Mouse (Mus musculus): ENCODE data around the gene Tpp1. TPM values are rescaled to one million over a fixed set of nuclear protein-coding genes. Genes with fewer than 3 reads are reported as not detected.

The Tpp1 gene
- polyA plus RNA-seq (2014; fragmentation: Nextera tagmentation; extraction: Ambion mirVana) = 39.2 and 52.7 TPM in 2 replicates

GRCm38 (mm10) chr7:105751491-105752433 is at the start of gene Tpp1:
TSS of gene Tpp1 (minus strand) at chr7:105752235.
- WGBS = 25% methylated on average over 20 of the region's 20 CpGs
- Histone ChIP-seq H3K4me1 (ENCODE audit: control insufficient read depth, insufficient read depth, low read length) (0 out of 2 replicates have a peak, but pooled peaks cover 12% of the 10 kb centered on the region), H3K9ac (replicated peaks; ENCODE audit: low read depth, low read length) (peak within 1 kb of the TSS; percentile 44; the same call in 1 of the 2 replicates), H3K27ac (ENCODE audit: low read depth, low read length) (peak within 1 kb of the TSS; percentile 45; the same call in 1 of the 2 replicates), H3K4me3 (ENCODE audit: low read depth, low read length) (peak within 1 kb of the TSS; percentile 42), H3K27me3 (ENCODE audit: control insufficient read depth, insufficient read depth, low read length) (no peaks in the 10 kb centered on the region), H3K36me3 (ENCODE audit: control insufficient read depth, insufficient read depth, low read length) (peaks cover 46% of the 10 kb centered on the region), H3K4me2 (ENCODE audit: low read depth, low read length) (peak within 1 kb of the TSS; percentile 58), H3K9me3 (ENCODE audit: control insufficient read depth, low read length) (no peaks in the 10 kb centered on the region)
- ATAC-seq (ENCODE audit: low read depth) = peak; percentile 92

GRCm38 (mm10) chr7:105796972-105797371 is 44.9 kb upstream of the Tpp1 start:
- 92% methylated on average over 3 of the region's 3 CpGs for WGBS

GRCm38 (mm10) chr7:105795759-105796366 is 43.8 kb upstream of the Tpp1 start:
- no peak overlapping the region for H3K9ac ChIP-seq (replicated peaks; ENCODE audit: low read depth, low read length)
- 16% methylated on average over 7 of the region's 7 CpGs for WGBS
- no peaks in the 10 kb centered on the region for H3K27me3 ChIP-seq (ENCODE audit: control insufficient read depth, insufficient read depth, low read length)
- peak; percentile 15; the same call in 1 of the 2 replicates for ATAC-seq (ENCODE audit: low read depth)
- no peaks in the 10 kb centered on the region for H3K9me3 ChIP-seq (ENCODE audit: control insufficient read depth, low read length)
- no peaks in the 10 kb centered on the region for H3K4me1 ChIP-seq (ENCODE audit: control insufficient read depth, insufficient read depth, low read length)
- H3K4me3 ChIP-seq (ENCODE audit: low read depth, low read length) = no peak overlapping the region
- no peaks in the 10 kb centered on the region for H3K36me3 ChIP-seq (ENCODE audit: control insufficient read depth, insufficient read depth, low read length)
- no peak overlapping the region for H3K27ac ChIP-seq (ENCODE audit: low read depth, low read length)
- H3K4me2 ChIP-seq (ENCODE audit: low read depth, low read length) = no peak overlapping the region

More at GRCm38 (mm10) chr7:105796972-105797371, 44.9 kb upstream of the Tpp1 start:
- ATAC-seq (ENCODE audit: low read depth) = no peak
- Histone ChIP-seq H3K4me2 (ENCODE audit: low read depth, low read length) (no peak overlapping the region), H3K36me3 (ENCODE audit: control insufficient read depth, insufficient read depth, low read length) (no peaks in the 10 kb centered on the region), H3K4me3 (ENCODE audit: low read depth, low read length) (no peak overlapping the region), H3K27ac (ENCODE audit: low read depth, low read length) (no peak overlapping the region), H3K9ac (replicated peaks; ENCODE audit: low read depth, low read length) (no peak overlapping the region), H3K4me1 (ENCODE audit: control insufficient read depth, insufficient read depth, low read length) (no peaks in the 10 kb centered on the region), H3K27me3 (ENCODE audit: control insufficient read depth, insufficient read depth, low read length) (no peaks in the 10 kb centered on the region), H3K9me3 (ENCODE audit: control insufficient read depth, low read length) (no peaks in the 10 kb centered on the region)

DNA sequence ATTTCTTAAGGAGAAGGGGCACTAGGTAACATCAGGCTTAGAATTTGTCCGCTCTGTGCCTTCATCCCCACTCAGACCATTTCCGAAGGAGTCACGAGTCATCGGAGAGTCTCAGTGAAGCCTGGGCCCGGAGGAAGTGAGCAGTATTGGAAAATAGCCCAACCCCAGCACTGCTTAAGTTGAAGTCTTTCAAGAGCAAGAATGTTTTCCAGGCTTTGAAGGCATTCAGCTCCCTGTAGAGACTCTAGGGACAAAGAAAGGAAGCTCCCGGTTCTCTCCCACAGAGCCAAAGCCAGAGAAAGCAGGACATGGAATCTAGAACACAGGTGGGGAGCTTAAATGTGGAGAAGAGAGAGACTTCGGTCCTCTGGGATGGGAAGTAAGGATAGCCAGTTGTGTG is 41.7 kb upstream of the Tpp1 start:
- ATAC-seq (ENCODE audit: low read depth) = no peak
- no peak overlapping the region for H3K27ac ChIP-seq (ENCODE audit: low read depth, low read length)
- H3K4me1 ChIP-seq (ENCODE audit: control insufficient read depth, insufficient read depth, low read length) = peaks cover 3% of the 10 kb centered on the region
- no peak overlapping the region for H3K4me2 ChIP-seq (ENCODE audit: low read depth, low read length)
- no peak overlapping the region for H3K9ac ChIP-seq (replicated peaks; ENCODE audit: low read depth, low read length)
- no peak overlapping the region for H3K4me3 ChIP-seq (ENCODE audit: low read depth, low read length)
- WGBS = 84% methylated on average over 7 of the region's 7 CpGs
- H3K9me3 ChIP-seq (ENCODE audit: control insufficient read depth, low read length) = no peaks in the 10 kb centered on the region
- H3K36me3 ChIP-seq (ENCODE audit: control insufficient read depth, insufficient read depth, low read length) = no peaks in the 10 kb centered on the region
- H3K27me3 ChIP-seq (ENCODE audit: control insufficient read depth, insufficient read depth, low read length) = no peaks in the 10 kb centered on the region

DNA sequence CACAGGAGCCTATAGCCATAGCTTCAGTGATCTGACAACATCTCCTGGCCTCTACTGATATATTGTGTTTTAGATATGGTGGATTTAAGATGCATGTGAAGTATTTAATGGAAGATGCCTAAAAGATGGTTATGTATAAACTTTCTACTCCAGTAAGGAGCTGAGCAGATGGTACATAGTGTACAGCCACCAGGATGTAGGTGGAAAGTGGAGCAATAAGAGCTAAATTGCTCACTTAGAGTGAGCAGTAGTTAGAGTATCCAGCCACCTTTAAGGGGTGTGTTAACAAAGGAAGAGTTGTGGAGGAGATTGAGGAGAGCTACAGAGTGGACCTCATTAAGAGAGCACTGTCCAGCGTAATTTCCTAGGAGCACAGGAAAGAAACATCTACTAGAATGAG is 39.1 kb upstream of the Tpp1 start:
- ATAC-seq (ENCODE audit: low read depth) = no peak
- 90% methylated on average over 1 of the region's 1 CpGs for WGBS

DNA sequence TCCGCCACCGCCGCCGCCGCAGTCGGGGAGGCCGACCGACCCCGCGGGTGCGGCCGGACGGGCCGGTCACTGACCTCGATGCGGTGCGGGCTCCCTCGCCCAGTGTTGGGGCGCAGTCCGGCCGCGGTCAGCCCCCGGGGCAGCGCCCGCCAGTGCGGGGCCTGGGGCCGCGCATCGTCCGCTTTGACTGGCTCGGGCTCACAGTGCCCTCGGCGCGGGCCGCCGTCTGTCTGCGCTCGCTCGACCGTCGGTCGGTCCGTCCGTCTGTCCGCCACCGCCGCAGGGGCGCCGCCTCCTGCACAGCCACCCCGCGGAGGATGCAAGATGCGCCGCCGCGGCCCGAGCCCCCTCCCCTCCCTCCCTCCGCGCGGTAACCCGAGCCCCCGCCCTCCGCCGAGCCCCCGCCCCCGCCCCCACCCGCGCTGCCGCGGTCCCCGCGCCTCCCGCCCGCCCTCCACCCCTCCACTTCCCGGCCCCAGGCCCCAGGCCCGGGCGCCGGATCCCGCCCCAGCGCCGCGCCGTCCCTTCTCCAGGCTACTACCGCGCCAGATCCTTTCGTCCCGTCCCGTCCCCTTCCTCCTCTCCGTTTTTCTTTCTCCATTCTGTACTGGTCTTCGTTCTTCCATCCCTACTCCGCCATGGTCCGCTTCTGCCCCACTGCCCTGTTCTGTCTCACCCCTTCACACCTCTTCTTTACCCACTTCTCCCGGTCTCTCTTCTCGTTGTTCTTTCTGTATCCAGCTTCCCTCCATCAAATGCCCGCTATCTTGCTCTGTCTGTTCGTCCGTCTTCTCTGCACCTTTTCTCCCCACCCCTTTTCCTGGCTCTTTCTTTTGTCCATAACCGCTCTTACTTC is 35.5 kb upstream of the Tpp1 start, which contains the start of gene Dchs1:
Gene Dchs1 (minus strand): TSS at position 370 of the 856 bp plus-strand sequence.
- Histone ChIP-seq H3K27ac (ENCODE audit: low read depth, low read length) (peak within 1 kb of the TSS; percentile 98), H3K4me3 (ENCODE audit: low read depth, low read length) (peak within 1 kb of the TSS; percentile 93), H3K4me1 (ENCODE audit: control insufficient read depth, insufficient read depth, low read length) (peaks cover 35% of the 10 kb centered on the region), H3K9ac (replicated peaks; ENCODE audit: low read depth, low read length) (peak within 1 kb of the TSS; percentile 100), H3K4me2 (ENCODE audit: low read depth, low read length) (peak within 1 kb of the TSS; percentile 70), H3K9me3 (ENCODE audit: control insufficient read depth, low read length) (no peaks in the 10 kb centered on the region), H3K36me3 (ENCODE audit: control insufficient read depth, insufficient read depth, low read length) (peaks cover 7% of the 10 kb centered on the region), H3K27me3 (ENCODE audit: control insufficient read depth, insufficient read depth, low read length) (no peaks in the 10 kb centered on the region)
- under 1% methylated on average over 32 of the region's 97 CpGs for WGBS
- peak; percentile 75 for ATAC-seq (ENCODE audit: low read depth)

More for the DNA sequence above, 39.1 kb upstream of the Tpp1 start:
- H3K9me3 ChIP-seq (ENCODE audit: control insufficient read depth, low read length) = no peaks in the 10 kb centered on the region
- H3K36me3 ChIP-seq (ENCODE audit: control insufficient read depth, insufficient read depth, low read length) = no peaks in the 10 kb centered on the region
- H3K27ac ChIP-seq (ENCODE audit: low read depth, low read length) = no peak overlapping the region
- peaks cover 7% of the 10 kb centered on the region for H3K4me1 ChIP-seq (ENCODE audit: control insufficient read depth, insufficient read depth, low read length)
- no peaks in the 10 kb centered on the region for H3K27me3 ChIP-seq (ENCODE audit: control insufficient read depth, insufficient read depth, low read length)
- H3K4me3 ChIP-seq (ENCODE audit: low read depth, low read length) = no peak overlapping the region
- no peak overlapping the region for H3K9ac ChIP-seq (replicated peaks; ENCODE audit: low read depth, low read length)
- H3K4me2 ChIP-seq (ENCODE audit: low read depth, low read length) = no peak overlapping the region

GRCm38 (mm10) chr7:105786506-105787284 is 34.7 kb upstream of the Tpp1 start:
- peaks cover 14% of the 10 kb centered on the region for H3K36me3 ChIP-seq (ENCODE audit: control insufficient read depth, insufficient read depth, low read length)
- peak overlapping the region; percentile 93 for H3K4me3 ChIP-seq (ENCODE audit: low read depth, low read length)
- peak overlapping the region; percentile 100 for H3K9ac ChIP-seq (replicated peaks; ENCODE audit: low read depth, low read length)
- H3K9me3 ChIP-seq (ENCODE audit: control insufficient read depth, low read length) = no peaks in the 10 kb centered on the region
- peaks cover 35% of the 10 kb centered on the region for H3K4me1 ChIP-seq (ENCODE audit: control insufficient read depth, insufficient read depth, low read length)
- no peaks in the 10 kb centered on the region for H3K27me3 ChIP-seq (ENCODE audit: control insufficient read depth, insufficient read depth, low read length)
- H3K27ac ChIP-seq (ENCODE audit: low read depth, low read length) = peak overlapping the region; percentile 98
- WGBS = 5% methylated on average over 19 of the region's 20 CpGs
- peak overlapping the region; percentile 70 for H3K4me2 ChIP-seq (ENCODE audit: low read depth, low read length)
- peak; percentile 85 for ATAC-seq (ENCODE audit: low read depth)

DNA sequence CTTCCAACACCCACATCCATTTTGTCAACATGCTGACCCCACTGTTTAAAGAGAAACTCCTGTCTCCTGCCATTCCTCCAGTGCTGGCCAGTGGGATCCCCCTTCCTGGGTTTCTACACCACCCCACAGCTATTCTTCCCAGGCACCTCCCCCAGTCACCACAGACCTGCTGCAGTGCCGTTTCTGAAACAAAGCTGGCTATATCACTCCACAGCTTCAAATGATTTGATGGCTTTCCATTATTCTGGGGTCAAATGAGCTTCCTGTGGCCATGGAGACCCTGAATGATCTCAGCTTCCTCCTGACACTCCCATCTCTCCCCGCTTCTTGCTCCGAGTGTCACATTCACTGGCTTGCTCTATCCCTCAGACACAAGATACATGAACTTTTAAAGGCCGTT is 32.5 kb upstream of the Tpp1 start:
- Histone ChIP-seq H3K4me3 (ENCODE audit: low read depth, low read length) (peak overlapping the region; percentile 11; the same call in 1 of the 2 replicates), H3K9ac (replicated peaks; ENCODE audit: low read depth, low read length) (no peak overlapping the region; the same call in 1 of the 2 replicates), H3K4me1 (ENCODE audit: control insufficient read depth, insufficient read depth, low read length) (peaks cover 38% of the 10 kb centered on the region), H3K27ac (ENCODE audit: low read depth, low read length) (0 out of 2 replicates have a peak overlapping the region, but pooled peaks have one; percentile 28), H3K36me3 (ENCODE audit: control insufficient read depth, insufficient read depth, low read length) (peaks cover 33% of the 10 kb centered on the region), H3K4me2 (ENCODE audit: low read depth, low read length) (peak overlapping the region; percentile 70), H3K9me3 (ENCODE audit: control insufficient read depth, low read length) (no peaks in the 10 kb centered on the region), H3K27me3 (ENCODE audit: control insufficient read depth, insufficient read depth, low read length) (no peaks in the 10 kb centered on the region)
- ATAC-seq (ENCODE audit: low read depth) = no peak
- 4% methylated on average over 4 of the region's 4 CpGs for WGBS
